Mouse (Mus musculus) intestine, postnatal 0 days (tissue): ENCODE measurements around the gene Klhl2. TPM values are rescaled to one million over a fixed set of nuclear protein-coding genes. Genes with fewer than 3 reads are reported as not detected.
A peak's percentile ranks its signal among the peaks of the same experiment; 100 is the strongest.

ENCODE experiments used
- ATAC-seq: fragments of 200-750 bp; cut with Nextera tagmentation; 2 replicates; pipeline ENCODE4 v1.8.0; 2017; ENCODE audit warnings: mild to moderate bottlenecking, moderate TSS enrichment, moderate library complexity
- H3K27ac ChIP-seq: fragments of 300-500 bp; sonication (generic); 2 replicates; pipeline ENCODE4 v1.5.1; 2014; ENCODE audit warnings: mild to moderate bottlenecking, low read depth, low read length, moderate library complexity
- H3K27me3 ChIP-seq: fragments of 300-500 bp; sonication (generic); replicated peaks from 2 replicates; pipeline ENCODE4 v1.6.1; 2014; ENCODE audit warnings: low read length, mixed read lengths; ENCODE audit not compliant: control insufficient read depth, insufficient read depth
- H3K36me3 ChIP-seq: fragments of 300-500 bp; sonication (generic); 2 replicates; pipeline ENCODE4 v1.6.1; 2014; ENCODE audit warnings: mild to moderate bottlenecking, moderate library complexity; ENCODE audit not compliant: control insufficient read depth, insufficient read depth
- H3K4me1 ChIP-seq: fragments of 300-500 bp; sonication (generic); replicated peaks from 2 replicates; pipeline ENCODE4 v1.6.1; 2014; ENCODE audit warnings: antibody characterized with exemption, low read length, mixed read lengths; ENCODE audit not compliant: control insufficient read depth, insufficient read depth
- H3K4me2 ChIP-seq: fragments of 300-500 bp; sonication (generic); replicated peaks from 2 replicates; pipeline ENCODE4 v1.6.1; 2014; ENCODE audit warnings: low read depth, mild to moderate bottlenecking, moderate library complexity
- H3K4me3 ChIP-seq: fragments of 300-500 bp; sonication (generic); 2 replicates; pipeline ENCODE4 v1.5.1; 2014; ENCODE audit warnings: low read depth, low read length
- H3K9ac ChIP-seq: fragments of 300-500 bp; sonication (generic); 2 replicates; pipeline ENCODE4 v1.6.1; 2014; ENCODE audit warnings: mild to moderate bottlenecking, low read depth, low read length
- H3K9me3 ChIP-seq: fragments of 300-500 bp; sonication (generic); 2 replicates; pipeline ENCODE4 v1.6.1; 2016; ENCODE audit warnings: mixed run types; ENCODE audit not compliant: control insufficient read depth
- CTCF ChIP-seq: sonication (generic); IDR thresholded peaks from 2 replicates; pipeline ENCODE4 v1.5.1; 2016; ENCODE audit warnings: low read depth, mild to moderate bottlenecking, control low read depth, antibody characterized with exemption, moderate library complexity
- WGBS: fragments of 180-500 bp; shearing (Covaris S2); extraction: QIAGEN DNeasy Blood & Tissue Kit; methylation state at CpG from one replicate; pipeline ENCODE4 v1.1.7; 2014; 5-methylcytosine and 5-hydroxymethylcytosine counted together
- polyA plus RNA-seq: library from polyadenylated mRNA; unstranded; fragments of >200 nt; fragmentation: Nextera tagmentation; extraction: Ambion mirVana; gene quantifications from 2 replicates; pipeline ENCODE4 v1.2.1, GENCODE M21; 2015

The Klhl2 gene
- polyA plus RNA-seq, 1 experiment from 2014 or later: 9.9 TPM

DNA sequence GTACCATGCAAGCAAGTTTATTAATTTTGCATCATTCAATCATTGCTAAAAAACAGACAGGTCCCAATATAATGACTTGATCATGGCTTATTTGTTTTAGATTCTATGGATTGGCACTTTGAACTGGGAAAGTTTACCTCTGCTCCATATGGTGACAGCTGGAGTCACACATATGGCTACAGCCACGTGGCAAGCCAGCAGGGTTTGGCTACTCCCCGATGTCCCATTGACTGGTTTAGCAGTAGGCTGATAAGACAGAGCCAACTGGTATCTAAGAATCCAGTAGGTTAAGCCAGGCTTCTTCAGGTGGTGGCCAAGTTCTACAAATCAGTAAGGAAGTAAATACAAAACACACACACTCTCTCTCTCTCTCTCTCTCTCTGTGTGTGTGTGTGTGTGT is 20.4 kb upstream of the Klhl2 start:
- H3K9ac ChIP-seq: no peak overlapping the region
- no peaks in the 10 kb centered on the region for H3K36me3 ChIP-seq
- no peaks in the 10 kb centered on the region for H3K9me3 ChIP-seq
- no peak for ATAC-seq
- no peak overlapping the region for H3K4me2 ChIP-seq
- H3K27ac ChIP-seq: no peak overlapping the region
- TF ChIP-seq CTCF: no peak
- no peaks in the 10 kb centered on the region for H3K27me3 ChIP-seq
- H3K4me1 ChIP-seq: no peaks in the 10 kb centered on the region
- WGBS: 32% methylated on average over 2 of the region's 2 CpGs
- no peak overlapping the region for H3K4me3 ChIP-seq

DNA sequence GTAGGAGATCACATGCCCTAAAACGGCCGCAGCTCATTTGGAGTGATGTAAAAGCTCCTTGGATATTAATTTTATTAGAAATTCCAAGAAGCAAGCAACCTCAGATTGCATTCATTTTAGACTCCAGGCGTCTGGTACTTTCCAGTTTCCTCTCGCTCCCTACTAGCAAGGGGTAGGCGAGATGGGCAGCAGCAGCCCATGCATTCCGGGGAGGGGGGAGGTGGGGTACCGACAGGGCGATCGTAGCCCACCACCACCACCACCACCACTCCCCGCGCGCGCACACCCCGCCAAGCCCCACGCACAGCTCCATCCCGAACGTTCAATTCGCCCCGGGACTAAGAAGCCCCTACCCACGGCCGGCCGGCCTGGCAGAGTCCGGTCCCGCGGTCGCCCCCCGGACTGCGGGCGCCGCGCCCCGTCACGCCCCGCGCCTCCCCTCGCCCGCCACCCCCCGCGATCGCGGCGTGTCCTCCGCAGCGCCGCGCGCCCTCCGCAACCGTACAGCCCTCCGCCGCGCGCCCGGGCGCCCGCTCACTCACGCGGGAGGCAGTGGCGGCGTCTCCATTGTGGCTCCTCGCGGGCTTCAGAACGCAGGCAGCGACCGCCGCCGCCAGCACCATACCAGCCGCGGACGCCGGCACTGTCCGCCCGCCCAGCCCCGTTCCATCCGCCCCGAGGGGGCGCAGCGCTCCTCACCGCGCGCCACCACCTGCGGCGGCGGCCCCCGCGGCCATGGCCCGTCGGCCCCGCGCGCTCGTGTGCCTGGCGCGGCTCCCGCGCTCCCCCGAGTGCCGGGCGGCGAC is 523 bp downstream of the Klhl2 start:
- Histone ChIP-seq H3K27me3 (no peaks in the 10 kb centered on the region), H3K4me2 (peak overlapping the region; percentile 98), H3K9ac (peak overlapping the region; percentile 80), H3K36me3 (no peaks in the 10 kb centered on the region), H3K4me1 (peaks cover 4% of the 10 kb centered on the region; the same call in 1 of the 2 replicates), H3K9me3 (no peaks in the 10 kb centered on the region), H3K4me3 (peak overlapping the region; percentile 88), H3K27ac (peak overlapping the region; percentile 66)
- TF ChIP-seq CTCF: peak; percentile 46
- no peak for ATAC-seq
- under 1% methylated on average over 86 of the region's 100 CpGs for WGBS

DNA sequence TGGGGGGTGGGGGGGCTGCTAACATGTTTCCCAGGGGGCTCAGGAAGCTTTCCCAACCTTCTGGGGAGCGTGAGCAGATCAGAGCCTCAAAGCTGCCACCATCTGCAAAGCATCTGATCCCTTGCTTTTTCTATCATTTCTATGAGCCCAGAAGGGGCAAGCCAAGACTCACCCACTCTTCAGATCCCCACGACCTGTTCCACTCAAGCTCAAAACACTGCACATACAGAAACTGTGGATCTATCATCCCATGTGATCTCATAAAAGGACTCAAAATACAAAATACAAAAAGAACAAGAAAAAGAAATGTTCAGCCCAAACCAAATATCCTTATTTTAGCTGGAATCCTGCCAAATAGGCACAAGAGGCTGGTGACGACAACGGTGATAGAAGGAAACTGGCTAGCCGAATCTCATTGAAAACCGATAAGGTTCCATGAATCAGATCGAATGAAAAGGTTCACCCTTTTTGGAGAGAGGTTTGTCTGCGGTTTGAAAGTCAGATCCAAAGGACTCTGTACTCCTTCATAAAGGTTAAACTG is 1.5 kb downstream of the Klhl2 start:
- H3K36me3 ChIP-seq: no peaks in the 10 kb centered on the region
- H3K27me3 ChIP-seq: no peaks in the 10 kb centered on the region
- H3K9me3 ChIP-seq: no peaks in the 10 kb centered on the region
- peaks cover 11% of the 10 kb centered on the region; the same call in 1 of the 2 replicates for H3K4me1 ChIP-seq
- no peak for ATAC-seq
- TF ChIP-seq CTCF: no peak
- WGBS: 23% methylated on average over 8 of the region's 8 CpGs
- H3K9ac ChIP-seq: no peak overlapping the region
- H3K4me2 ChIP-seq: peak overlapping the region; percentile 98
- peak overlapping the region; percentile 88; the same call in 1 of the 2 replicates for H3K4me3 ChIP-seq
- no peak overlapping the region for H3K27ac ChIP-seq

DNA sequence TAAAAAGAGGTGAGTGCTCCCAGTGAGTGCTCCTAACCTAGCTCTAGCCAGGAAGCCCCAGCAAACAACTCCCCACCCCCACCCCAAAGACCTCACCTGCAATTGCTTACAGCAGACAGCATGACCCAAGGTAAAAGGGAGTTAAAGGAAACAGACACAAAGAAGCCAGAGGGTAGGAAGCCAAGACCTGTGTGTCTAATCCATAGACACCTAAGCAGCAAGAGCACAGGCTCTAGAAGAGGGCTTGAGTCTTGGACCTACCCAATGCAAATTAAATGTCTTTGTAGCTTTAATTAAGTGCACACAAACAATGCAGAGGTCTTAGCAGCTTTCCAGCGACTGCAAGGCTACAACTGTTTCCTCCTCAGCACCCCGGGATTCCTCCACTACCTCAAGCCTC is 2.2 kb downstream of the Klhl2 start:
- Histone ChIP-seq H3K9ac (no peak overlapping the region), H3K4me1 (peaks cover 14% of the 10 kb centered on the region; the same call in 1 of the 2 replicates), H3K4me3 (no peak overlapping the region), H3K27me3 (no peaks in the 10 kb centered on the region), H3K27ac (no peak overlapping the region), H3K9me3 (no peaks in the 10 kb centered on the region), H3K36me3 (no peaks in the 10 kb centered on the region), H3K4me2 (no peak overlapping the region)
- ATAC-seq: no peak
- 38% methylated on average over 2 of the region's 2 CpGs for WGBS
- TF ChIP-seq CTCF: no peak

DNA sequence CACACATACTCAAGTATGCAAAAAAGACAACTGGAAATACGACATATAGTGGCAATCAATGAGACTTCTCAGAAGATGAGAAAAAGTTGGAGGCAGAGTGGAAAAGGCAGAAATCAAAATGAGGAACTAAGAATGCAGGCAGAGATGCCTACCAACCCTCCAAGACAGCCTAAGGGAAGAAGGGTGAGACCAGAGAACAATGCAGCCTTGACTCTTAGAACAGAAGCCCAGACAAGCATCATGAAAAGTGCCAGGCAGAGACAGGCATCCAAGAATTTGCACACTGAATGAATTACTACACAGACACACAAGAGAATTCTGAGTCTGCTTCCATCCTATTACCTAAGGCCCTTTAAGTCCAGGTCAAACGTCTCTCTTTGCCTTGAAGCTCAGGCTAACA is 2.6 kb downstream of the Klhl2 start:
- Histone ChIP-seq H3K9ac (no peak overlapping the region), H3K4me2 (no peak overlapping the region), H3K4me1 (peaks cover 14% of the 10 kb centered on the region; the same call in 1 of the 2 replicates), H3K27me3 (no peaks in the 10 kb centered on the region), H3K36me3 (no peaks in the 10 kb centered on the region), H3K27ac (no peak overlapping the region), H3K4me3 (no peak overlapping the region), H3K9me3 (no peaks in the 10 kb centered on the region)
- ATAC-seq: no peak
- TF ChIP-seq CTCF: no peak
- 60% methylated on average over 2 of the region's 2 CpGs for WGBS

DNA sequence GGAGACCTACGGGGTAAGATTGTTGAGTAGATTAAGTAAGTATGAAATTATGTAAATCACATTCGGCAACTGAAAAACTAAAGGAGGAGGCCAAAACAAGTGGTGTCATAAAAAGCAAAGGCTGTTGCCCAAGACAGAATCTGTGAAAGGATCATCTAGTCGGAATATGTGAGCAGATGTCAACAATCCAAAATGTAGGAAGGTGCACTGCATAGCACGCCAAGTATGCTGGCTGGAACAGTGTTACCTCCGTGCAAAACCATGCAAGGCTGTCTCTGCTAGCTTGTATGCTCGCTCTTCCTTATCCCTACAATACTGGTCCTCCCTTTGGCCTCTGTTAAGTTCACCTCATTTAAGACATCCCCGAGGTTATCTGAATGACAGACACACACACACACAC is 4.5 kb downstream of the Klhl2 start:
- Histone ChIP-seq H3K27ac (no peak overlapping the region), H3K27me3 (no peaks in the 10 kb centered on the region), H3K4me2 (no peak overlapping the region), H3K36me3 (no peaks in the 10 kb centered on the region), H3K4me1 (peaks cover 14% of the 10 kb centered on the region; the same call in 1 of the 2 replicates), H3K4me3 (no peak overlapping the region), H3K9ac (no peak overlapping the region), H3K9me3 (no peaks in the 10 kb centered on the region)
- TF ChIP-seq CTCF: no peak
- no peak for ATAC-seq
- WGBS: 73% methylated on average over 7 of the region's 7 CpGs
